Mouse (Mus musculus) olfactory bulb, adult 2 months (tissue): ENCODE data around the gene Disc1. TPM values are rescaled to one million over a fixed set of nuclear protein-coding genes. Genes with fewer than 3 reads are reported as not detected.

Experiments used
- H3K27ac ChIP-seq: fragments of 200-500 bp; 2 replicates; pipeline ENCODE4 v1.5.1; 2012; ENCODE audit warnings: low read depth, low read length; ENCODE audit not compliant: insufficient read depth
- H3K4me1 ChIP-seq: fragments of 200-500 bp; 2 replicates; pipeline ENCODE4 v1.6.1; 2012; ENCODE audit warnings: low read length; ENCODE audit not compliant: control insufficient read depth, insufficient read depth
- H3K4me3 ChIP-seq: fragments of 200-500 bp; 2 replicates; pipeline ENCODE4 v1.5.1; 2012; ENCODE audit warnings: mild to moderate bottlenecking, low read depth, low read length, moderate library complexity; ENCODE audit not compliant: insufficient read depth
- CTCF ChIP-seq: fragments of 200-500 bp; IDR thresholded peaks from 2 replicates; pipeline ENCODE4 v1.5.1; 2012; ENCODE audit warnings: low read depth, mild to moderate bottlenecking, low read length, moderate library complexity; ENCODE audit not compliant: insufficient read depth
- POLR2A ChIP-seq: fragments of 200-500 bp; IDR thresholded peaks from 2 replicates; pipeline ENCODE4 v1.6.1; 2012; ENCODE audit warnings: mild to moderate bottlenecking, low read depth, low read length, moderate library complexity; ENCODE audit not compliant: insufficient read depth
- WGBS: fragments of 180-500 bp; shearing (Covaris S2); methylation state at CpG from one replicate; pipeline ENCODE4 v1.1.7; 2018; 5-methylcytosine and 5-hydroxymethylcytosine counted together
- polyA plus RNA-seq: library from polyadenylated mRNA; stranded (reverse); fragments of >200 nt; gene quantifications from 2 replicates; pipeline ENCODE4 v1.2.4, GENCODE M21; 2012; ENCODE audit warnings: low replicate concordance; ENCODE audit not compliant: missing spikeins, insufficient read depth, insufficient read length

Gene Disc1
- polyA plus RNA-seq, 1 experiment: not detected

DNA sequence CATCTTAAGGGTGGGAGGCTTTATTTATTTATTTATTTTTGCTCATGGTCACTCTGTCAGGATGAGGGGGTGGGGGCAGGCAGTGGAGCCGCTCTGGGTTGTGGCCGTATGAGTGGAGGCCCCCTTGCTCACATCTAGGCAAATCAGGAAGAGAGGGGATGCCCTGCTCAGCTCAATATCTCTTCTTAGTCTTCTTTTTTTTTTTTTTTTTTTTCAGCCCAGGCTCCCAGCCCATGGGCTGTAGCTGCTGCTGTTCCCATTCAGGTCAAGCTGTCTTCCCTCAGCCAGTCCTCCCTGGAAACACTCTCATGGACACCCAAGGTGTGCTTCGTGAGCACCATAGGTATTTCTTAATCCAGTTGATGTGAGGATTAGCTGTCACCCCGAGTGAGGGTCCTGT, 21.4 kb downstream of the Disc1 start:
- Histone ChIP-seq H3K4me3 (no peak overlapping the region), H3K27ac (no peak overlapping the region), H3K4me1 (peaks cover 7% of the 10 kb centered on the region)
- no peak for TF ChIP-seq POLR2A
- no peak for TF ChIP-seq CTCF
- WGBS: 89% methylated on average over 4 of the region's 4 CpGs

DNA sequence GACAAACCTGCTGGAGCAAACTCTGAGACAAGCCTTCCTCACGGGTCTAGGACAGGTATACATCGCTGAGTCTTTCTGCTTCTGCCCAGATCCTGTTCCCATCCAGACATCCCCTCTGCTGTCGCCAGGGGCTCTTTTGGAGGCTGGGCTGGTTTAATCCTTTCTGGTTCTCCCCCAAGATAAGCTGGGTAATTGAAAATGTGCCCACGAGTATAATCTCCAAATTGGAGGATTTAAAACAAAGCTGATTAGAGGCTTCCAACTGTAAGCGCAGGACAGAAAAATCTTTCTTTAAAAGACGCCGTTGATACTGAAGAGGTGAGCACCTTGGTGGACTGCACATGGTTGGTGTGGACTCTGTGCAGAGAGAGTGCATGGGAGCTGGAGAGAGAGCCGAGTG, 23.3 kb downstream of the Disc1 start:
- H3K27ac ChIP-seq: no peak overlapping the region

DNA sequence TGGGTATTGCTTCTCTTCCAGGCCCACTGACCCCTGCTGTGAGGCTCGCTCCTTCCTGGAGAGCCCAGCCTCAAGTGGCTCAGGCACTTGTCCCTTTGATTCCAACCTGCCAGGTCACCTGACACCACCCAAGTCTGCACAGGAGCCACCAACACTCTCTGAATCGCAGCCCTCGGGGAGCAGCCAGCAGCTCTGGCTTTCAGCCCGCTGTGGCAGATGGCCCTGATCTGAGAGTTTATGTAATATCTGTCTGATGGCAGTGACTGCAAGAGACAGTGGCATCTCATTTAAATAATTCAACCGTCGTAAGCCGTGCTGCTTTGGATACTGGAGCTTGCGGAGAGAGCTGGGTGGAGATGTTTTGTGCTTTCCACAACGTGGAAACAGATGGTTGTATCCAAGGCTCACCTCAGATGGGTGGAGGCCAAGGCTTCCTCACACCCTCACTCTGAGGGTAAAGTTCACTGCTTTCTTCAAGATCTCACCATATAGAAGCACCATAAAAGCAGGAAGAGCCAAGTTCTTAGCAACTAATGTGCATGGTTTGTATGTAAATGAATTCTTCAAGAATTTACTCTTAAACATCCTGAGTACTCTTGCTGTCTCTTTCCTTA, 24.9 kb downstream of the Disc1 start:
- WGBS: 50% methylated on average over 9 of the region's 9 CpGs
- Histone ChIP-seq H3K27ac (no peak overlapping the region), H3K4me1 (peaks cover 10% of the 10 kb centered on the region), H3K4me3 (no peak overlapping the region)
- no peak for TF ChIP-seq POLR2A
- no peak for TF ChIP-seq CTCF

More for the DNA sequence above, 23.3 kb downstream of the Disc1 start:
- TF ChIP-seq CTCF (no peak), POLR2A (no peak)
- H3K4me1 ChIP-seq: peaks cover 7% of the 10 kb centered on the region
- no peak overlapping the region for H3K4me3 ChIP-seq
- 75% methylated on average over 8 of the region's 8 CpGs for WGBS

DNA sequence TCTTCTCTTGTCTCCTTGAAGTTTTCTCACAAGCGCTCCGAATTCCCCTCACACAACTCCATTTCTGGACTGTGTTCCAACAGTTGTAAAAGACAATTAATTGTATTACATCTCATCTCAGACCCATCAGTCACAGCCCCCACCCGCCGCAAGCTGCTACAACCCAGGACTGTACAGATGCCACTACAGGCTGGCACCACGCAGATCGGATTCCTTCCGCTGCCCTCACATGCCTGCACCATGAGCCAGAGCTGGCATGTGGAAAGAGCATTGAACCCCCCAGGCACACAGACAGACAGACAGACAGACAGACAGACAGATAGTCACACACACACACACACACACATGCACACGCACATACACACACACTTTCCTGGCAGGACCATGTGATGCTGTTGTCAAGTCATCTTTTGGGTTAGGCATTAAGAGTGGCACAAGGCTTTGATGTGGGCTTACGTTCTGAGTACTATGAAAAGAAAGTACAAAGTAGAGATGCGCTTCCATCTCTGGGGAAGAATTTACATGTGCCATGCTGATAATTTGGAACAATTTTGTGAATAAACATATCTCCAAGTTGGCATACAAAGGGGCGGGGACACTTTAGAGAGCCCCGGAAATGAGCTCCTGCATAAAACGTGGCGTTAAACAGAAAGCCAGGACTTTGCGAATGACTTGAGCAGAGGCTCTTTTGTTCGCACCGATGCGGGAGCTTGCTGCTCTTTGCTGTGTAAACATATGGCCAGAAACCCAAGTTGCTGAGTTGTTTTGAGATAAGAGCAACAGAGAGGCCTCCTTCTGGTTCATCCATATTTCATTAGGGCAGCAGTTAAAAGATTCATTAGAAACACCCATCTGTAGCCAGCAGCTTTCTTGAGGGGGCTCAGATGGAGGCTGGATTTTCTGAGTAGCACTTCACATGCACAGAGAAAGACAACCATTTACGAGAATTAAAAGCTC, 26.7 kb downstream of the Disc1 start:
- H3K4me3 ChIP-seq: no peak overlapping the region
- WGBS: 67% methylated on average over 19 of the region's 19 CpGs
- TF ChIP-seq CTCF: no peak
- TF ChIP-seq POLR2A: no peak
- H3K4me1 ChIP-seq: peaks cover 12% of the 10 kb centered on the region
- no peak overlapping the region for H3K27ac ChIP-seq

DNA sequence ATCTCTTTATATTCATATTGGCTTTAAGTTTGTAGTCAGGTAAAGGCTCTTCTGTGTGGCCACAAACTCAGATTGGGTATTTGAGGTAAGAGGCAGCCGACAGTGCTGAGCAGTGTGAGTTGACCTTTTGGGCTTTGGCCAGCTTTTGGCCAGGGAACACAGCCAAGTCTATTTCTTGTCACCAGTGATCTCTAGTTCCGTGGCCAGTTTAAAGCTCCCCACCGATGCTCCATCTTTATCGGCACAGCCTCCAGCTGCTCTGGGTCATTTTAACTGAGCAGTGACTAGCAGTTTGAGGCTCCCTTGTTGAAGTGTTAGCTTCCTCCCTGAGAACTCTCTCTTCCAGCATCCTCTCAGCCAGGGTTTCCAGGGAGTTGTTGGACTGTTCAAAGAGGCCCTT, 29.8 kb downstream of the Disc1 start:
- WGBS: 59% methylated on average over 4 of the region's 4 CpGs
- Histone ChIP-seq H3K4me1 (peaks cover 7% of the 10 kb centered on the region), H3K27ac (no peak overlapping the region), H3K4me3 (no peak overlapping the region)
- no peak for TF ChIP-seq CTCF
- no peak for TF ChIP-seq POLR2A

DNA sequence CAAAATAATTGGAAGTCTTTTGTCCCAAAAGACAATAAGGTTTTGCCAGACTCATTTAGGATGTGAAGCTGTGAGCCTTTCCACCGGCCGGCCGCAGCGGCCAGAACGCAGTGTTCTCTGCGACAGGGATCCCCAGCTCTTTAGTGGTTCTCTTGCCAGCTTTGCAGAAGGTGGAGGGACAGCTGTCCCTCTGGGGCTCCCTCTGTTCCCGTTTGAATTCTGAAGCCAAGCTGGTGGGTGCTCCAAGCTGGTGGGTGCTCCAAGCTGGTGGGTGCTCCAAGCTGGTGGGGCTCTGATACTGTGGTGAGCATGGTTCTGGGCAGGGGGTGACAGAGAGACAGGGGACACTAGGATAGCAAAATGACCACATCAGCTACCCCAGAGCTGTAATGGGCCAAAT, 30.5 kb downstream of the Disc1 start:
- TF ChIP-seq POLR2A (no peak), CTCF (no peak)
- H3K4me3 ChIP-seq: no peak overlapping the region
- H3K27ac ChIP-seq: no peak overlapping the region
- WGBS: 69% methylated on average over 7 of the region's 7 CpGs
- H3K4me1 ChIP-seq: peaks cover 5% of the 10 kb centered on the region

DNA sequence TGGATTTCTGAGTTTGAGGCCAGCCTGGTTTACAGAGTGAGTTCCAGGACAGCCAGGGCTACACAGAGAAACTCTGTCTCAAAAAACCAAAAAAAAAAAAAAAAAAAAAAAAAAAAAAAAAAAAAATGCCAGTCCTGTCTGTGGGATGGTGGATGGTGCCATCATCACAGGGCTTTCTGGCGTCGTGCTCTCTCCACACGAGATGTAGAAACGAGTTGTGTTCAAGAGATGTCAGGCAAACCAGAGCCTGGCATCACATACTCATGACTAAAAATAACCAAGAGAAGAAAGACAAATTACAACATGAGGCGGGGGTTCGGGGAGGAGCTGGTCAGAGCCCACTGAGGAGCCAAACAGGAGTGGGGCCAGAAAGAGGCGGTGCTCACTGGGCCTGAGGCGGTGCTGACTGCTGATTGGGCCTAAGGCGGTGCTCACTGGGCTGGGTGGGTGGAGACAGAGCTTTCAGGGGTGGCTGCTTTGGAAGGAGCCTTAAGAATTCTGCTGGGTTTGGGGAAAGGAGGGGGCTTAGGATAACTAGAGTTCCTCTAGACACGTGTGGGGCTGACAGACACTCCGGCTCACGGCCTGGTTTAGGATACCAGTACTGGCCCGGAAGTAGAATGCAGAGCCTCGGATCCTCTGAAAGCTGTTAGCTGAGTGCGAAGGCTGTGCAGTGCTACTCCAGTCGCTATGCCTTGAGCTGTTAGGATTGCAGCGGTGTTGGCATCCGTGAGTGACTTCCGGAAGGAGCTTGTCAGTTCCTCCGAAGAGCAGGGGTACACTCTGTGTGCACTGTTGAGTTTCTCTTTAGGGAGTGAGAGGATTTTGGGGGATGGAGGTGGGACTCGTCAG, 37.1 kb downstream of the Disc1 start:
- peaks cover 7% of the 10 kb centered on the region for H3K4me1 ChIP-seq
- no peak for TF ChIP-seq POLR2A
- no peak for TF ChIP-seq CTCF
- 42% methylated on average over 21 of the region's 21 CpGs for WGBS
- no peak overlapping the region for H3K27ac ChIP-seq
- no peak overlapping the region for H3K4me3 ChIP-seq

DNA sequence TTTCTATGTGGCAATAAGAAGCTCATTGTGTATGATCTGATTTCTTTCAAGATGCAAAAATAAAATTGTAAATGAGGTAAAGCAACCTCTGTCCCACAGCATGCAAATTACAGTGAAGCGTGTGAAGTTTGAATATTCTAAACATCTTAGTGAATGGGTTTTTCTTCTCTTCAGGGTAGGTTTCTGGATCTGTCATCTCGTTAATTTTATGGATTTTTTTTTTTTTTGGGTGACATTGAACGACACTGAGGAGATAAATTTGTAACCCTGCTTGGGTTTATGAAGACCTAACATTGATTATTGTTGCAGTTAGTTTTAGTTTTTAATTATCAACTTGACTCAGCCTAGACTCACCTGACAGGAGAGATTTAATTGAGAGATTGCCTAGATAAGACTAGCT, 43.1 kb downstream of the Disc1 start:
- WGBS: 72% methylated on average over 3 of the region's 3 CpGs
- no peaks in the 10 kb centered on the region for H3K4me1 ChIP-seq

DNA sequence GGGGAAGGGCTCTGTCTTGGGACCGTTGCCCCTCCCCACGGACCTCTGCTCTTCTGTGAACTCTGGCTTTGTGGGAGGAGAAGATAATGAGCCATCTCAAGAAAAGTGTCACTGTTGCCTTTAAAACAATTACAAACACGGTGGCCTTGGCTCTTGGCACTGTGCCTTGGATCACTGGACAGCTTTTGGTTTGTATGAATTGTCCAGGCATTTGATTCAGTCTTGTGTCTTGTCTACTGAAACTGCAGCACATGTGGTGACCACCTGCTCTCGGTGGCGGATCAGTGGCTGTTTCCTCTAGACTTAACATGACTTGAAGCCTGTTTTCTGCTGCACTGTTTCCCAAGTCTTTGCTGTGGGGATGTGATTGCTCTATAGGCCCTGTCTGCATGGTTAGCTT, 44.1 kb downstream of the Disc1 start:
- H3K27ac ChIP-seq: no peak overlapping the region
- H3K4me3 ChIP-seq: no peak overlapping the region
- TF ChIP-seq POLR2A: no peak
- TF ChIP-seq CTCF: no peak
- H3K4me1 ChIP-seq: no peaks in the 10 kb centered on the region
- WGBS: 65% methylated on average over 5 of the region's 5 CpGs

More for the DNA sequence above, 43.1 kb downstream of the Disc1 start:
- no peak overlapping the region for H3K4me3 ChIP-seq
- TF ChIP-seq POLR2A (no peak), CTCF (no peak)
- no peak overlapping the region for H3K27ac ChIP-seq
